Mouse (Mus musculus): Measurements from ENCODE around the gene Gm20388. TPM values are rescaled to one million over a fixed set of nuclear protein-coding genes. Genes with fewer than 3 reads are reported as not detected.
A peak's percentile ranks its signal among the peaks of the same experiment; 100 is the strongest.

The Gm20388 gene
- total RNA-seq, 2 experiments from 2014 or later = not detected

GRCm38 (mm10) chr8:122873171-122873570 is 2962.5 kb downstream of the Gm20388 start:
- no peak for DNase-seq (ENCODE audit: low spot score in 2 of 2)

DNA sequence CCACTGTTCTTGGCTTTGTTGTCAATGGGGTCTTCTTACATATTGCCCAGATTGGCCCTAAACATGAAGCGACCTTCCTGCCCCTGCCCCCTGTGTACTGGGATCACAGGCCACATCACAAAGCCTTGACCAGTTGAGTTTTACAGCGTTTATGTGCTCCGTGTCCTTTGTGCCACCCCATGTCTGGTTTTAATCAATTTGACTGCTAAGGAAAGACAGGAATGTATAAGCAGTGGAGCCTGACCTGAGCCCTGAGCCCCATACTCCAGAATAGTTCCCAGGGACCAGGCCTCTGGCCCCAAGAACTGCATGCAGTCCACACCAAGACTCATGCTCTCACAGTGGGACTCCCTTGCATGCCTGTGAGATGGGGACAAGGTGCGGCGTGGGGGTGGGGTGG is 2964.5 kb downstream of the Gm20388 start:
- no peak for DNase-seq (ENCODE audit: low spot score in 2 of 2)

DNA sequence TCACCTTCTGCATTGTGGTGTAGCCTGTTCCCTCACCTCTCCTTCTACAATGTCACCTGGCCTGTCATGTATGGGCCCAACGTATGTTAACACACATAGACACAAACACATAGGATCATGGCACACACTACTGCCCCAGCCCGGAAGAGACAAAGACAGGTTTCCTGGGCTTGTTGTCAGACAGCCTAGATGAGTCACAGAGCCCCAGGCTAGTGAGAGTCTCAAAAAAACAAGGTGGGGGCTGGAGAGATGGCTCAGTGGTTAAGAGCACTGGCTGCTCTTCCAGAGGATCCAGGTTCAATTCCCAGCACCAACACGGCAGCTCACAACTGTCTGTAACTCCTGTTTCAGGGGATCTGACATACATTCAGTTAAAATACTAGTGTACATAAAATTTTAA is 2967.6 kb downstream of the Gm20388 start:
- DNase-seq (ENCODE audit: low spot score in 2 of 2) = no peak

- no peak for DNase-seq (ENCODE audit: low spot score in 2 of 2)
These were observed 2969.7 kb downstream of the Gm20388 start for GRCm38 (mm10) chr8:122880302-122880701.

- no peak for DNase-seq (ENCODE audit: low spot score in 2 of 2)
These were observed 2973.0 kb downstream of the Gm20388 start for GRCm38 (mm10) chr8:122883671-122884070.

GRCm38 (mm10) chr8:122891440-122891839 is 2980.8 kb downstream of the Gm20388 start:
- no peak for DNase-seq (ENCODE audit: low spot score in 2 of 2)

DNA sequence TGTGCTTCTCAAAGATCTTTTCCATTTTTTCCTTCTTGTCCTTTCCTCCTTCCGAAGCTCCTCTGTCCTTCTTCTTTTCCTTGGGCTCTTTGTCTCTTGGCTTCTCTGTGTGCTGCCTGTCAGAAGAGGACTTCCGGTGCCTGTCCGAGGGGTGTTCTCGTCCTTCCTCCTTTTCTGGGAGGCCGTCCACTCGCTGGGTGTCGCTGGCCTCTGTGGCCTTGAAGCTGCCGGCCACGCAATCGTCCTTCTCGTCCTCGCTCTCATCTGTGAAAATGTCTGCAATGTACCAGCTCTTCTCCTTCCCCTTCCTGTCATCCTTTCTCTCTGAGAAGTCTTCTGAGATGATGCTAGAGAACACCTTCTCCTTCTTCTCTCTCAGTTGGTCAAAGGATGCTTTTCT is 2982.8 kb downstream of the Gm20388 start:
- DNase-seq (ENCODE audit: low spot score in 2 of 2) = no peak

GRCm38 (mm10) chr8:122896317-122896716 is 2985.7 kb downstream of the Gm20388 start:
- DNase-seq (ENCODE audit: low spot score in 2 of 2) = no peak

DNA sequence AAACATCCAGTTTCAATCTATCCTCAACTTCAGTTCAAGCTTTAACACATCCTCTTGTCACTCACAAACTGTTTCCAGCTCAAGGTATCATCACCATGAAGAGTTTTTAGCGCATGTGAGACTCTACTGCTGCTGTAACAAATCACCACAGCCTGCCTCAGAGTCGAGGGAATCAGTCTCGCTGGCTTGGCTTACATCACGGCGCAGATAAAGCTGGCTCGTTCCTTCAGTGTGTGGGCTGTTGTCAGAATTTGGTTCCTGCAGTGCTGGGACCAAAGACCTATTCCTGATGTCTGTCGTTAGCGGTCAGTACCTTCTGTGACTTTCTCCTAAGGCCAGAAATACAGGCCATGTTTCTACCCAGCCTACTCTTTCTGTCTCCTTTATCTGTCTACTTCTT is 2986.6 kb downstream of the Gm20388 start:
- DNase-seq (ENCODE audit: low spot score in 2 of 2) = no peak

- DNase-seq (ENCODE audit: low spot score in 2 of 2) = no peak
These were observed 2987.4 kb downstream of the Gm20388 start for GRCm38 (mm10) chr8:122898018-122898417.

DNA sequence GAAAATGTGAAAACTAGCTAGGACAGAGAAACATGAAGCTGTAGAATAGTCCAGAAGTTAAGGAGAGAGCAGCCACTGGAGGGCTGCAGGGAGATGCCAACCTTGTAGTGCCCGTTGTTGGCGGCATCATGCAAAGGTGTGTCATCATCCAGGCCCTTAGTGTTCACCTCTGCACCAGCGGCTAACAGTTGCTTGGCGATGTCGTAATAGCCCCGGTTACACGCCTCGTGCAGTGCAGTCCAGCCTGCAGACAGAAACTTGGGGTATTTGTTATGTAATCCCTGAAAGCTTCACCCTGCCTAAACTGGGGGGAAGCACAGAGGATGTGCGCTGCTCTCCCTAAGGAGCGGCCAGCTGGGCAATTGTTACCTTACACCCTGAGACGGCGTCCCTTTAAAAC is 2987.8 kb downstream of the Gm20388 start:
- DNase-seq (ENCODE audit: low spot score in 2 of 2) = no peak

DNA sequence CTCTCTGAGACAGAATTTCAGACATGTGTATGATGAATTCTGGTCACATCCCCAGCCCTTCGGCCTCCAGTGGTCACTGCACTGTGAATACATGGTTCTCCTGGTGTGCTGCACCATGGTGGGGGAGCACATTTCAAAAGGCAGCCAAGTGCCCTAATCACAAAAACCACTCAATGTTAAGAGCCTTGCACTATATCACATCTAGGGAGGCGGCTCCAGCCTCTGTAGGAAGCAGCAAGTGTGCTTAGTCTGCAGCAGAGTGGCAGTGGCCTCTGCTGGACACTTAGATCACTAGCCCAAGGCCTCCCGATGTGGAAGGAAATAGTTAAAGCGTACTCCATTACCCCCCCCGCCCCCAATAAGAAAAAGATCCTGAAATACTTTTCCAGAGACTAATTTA is 2988.4 kb downstream of the Gm20388 start:
- DNase-seq (ENCODE audit: low spot score in 2 of 2) = no peak

- no peak for DNase-seq (ENCODE audit: low spot score in 2 of 2)
These were observed 2990.8 kb downstream of the Gm20388 start for GRCm38 (mm10) chr8:122901476-122901875.

DNA sequence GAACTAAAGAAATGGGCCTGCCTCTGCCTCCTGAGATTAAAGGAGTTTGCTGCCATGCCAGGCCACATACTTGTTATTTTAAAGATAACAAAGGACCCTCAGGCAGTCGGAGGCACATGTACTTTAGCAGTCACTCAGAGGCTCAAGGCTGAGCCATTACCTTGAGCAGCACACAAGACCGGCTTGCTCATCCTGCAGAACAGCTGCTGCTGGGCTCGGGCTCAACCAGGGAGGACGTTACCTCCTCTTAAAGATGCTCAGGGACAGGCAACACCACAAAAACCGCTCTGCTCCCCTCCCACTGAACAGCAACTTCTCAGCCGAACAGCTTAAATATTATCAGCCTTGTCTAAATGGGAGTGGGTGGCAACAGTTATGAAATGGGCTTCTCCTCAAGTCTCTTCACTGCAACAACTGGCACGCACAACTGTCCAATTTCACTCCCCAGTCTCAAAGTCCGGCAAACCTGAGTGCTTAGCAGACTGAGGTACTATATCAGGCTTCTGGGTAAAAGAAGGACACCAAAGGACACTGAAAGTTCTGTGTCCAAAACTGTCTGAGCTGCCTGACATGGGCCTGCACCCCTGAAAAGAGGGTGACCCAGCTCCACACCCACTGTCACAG is 2991.4 kb downstream of the Gm20388 start:
- no peak for DNase-seq (ENCODE audit: low spot score in 2 of 2)

- DNase-seq (ENCODE audit: low spot score in 2 of 2) = no peak
These were observed 2991.9 kb downstream of the Gm20388 start for GRCm38 (mm10) chr8:122902581-122902980.

DNA sequence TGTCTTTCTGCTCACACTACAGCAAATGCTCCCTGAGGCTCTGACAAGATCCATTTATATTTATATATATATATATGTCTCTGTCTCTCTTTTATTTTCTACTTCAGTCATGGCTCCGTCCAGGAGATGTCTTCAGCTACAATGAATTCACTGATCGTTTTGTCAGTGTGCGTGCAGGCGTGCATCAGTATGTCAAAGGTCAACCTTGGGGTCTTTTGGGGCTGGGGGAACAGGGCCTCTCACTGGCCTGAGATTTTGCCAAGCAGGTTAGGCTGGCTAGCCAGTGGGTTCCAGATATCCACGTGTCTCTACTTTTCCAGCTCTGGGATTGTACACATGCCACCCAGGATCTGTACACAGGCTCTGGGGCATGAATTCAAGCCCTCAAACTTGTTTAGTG is 2992.4 kb downstream of the Gm20388 start:
- no peak for DNase-seq (ENCODE audit: low spot score in 2 of 2)

- DNase-seq (ENCODE audit: low spot score in 2 of 2) = no peak
These were observed 2993.9 kb downstream of the Gm20388 start for GRCm38 (mm10) chr8:122904496-122904895.

GRCm38 (mm10) chr8:122905346-122905745 is 2994.7 kb downstream of the Gm20388 start:
- no peak for DNase-seq (ENCODE audit: low spot score in 2 of 2)

DNA sequence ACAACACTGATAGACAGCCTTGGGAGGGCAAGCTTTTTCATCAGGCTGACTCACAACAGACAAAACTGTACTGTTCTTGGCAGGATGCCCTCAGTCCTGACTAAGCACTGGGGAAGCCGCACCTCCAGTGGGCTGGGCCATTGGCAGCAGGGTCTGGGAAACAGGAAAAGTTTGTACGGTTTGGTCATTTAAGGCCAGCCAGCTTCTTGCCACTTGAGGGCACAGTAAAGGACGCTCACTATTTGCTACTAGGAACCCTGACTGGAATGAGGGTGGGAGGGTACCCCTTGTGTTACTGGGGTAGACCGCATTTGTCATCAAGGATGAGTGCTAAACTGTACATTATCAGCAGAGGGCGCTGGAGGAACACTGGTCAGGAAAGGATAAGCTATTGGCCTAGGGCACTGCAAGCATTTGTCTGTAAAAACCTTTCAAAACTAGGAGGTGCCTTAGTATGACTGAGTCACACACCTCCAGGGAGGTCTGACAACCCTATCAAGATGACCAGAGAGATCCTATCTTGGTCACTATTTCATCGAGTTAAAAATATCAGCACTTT is 2995.9 kb downstream of the Gm20388 start:
- peak; percentile 91 to 95 for DNase-seq (ENCODE audit: low spot score in 2 of 2)

DNA sequence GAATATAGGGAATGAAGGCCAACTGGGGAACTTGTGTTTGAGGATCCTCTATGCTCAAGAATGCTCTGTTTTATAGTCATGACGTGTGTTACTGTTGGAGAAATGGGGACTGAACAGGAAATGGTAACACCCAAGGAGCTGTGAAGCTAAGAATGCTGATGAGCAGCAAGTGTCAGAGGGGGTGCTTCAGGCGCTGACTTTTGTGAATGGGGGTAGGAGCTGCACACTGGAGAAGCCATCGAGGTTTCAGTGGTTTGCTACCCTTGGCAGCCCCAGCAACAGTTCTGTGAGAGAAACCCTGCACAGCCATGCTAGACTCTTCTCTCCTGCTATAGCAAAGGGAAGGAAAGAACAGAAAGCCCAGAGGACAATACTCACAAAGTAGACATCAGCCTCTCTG is 3001.5 kb downstream of the Gm20388 start:
- no peak for DNase-seq (ENCODE audit: low spot score in 2 of 2)

DNA sequence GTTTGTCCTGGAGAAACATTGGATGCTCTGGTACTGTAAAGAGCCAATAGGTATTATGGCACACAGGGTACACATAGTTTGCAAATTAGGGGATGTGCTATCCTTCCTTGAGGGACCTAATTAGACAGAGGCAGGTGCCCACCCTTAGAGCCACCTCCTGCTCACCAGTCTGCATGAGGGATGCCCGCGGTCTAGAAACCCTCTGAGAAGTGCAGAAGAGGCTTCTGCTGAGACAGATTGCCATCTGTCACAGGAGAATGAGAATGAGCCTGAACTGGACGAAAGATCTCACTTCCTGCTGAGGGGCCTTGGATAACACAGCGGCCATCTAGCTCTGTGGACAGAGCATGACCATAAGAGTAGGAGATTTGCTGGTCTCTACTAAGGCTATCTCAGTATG is 3002.2 kb downstream of the Gm20388 start:
- no peak for DNase-seq (ENCODE audit: low spot score in 2 of 2)

GRCm38 (mm10) chr8:122916766-122917165 is 3006.1 kb downstream of the Gm20388 start:
- no peak for DNase-seq (ENCODE audit: low spot score in 2 of 2)
